Mouse (Mus musculus) kidney, adult 9 months (tissue): ENCODE results near the gene Phlpp1.

ENCODE experiments used
- DNase-seq: peaks from one replicate; pipeline ENCODE4 v3.0.0; 2022

The Phlpp1 gene

GRCm38 (mm10) chr1:106171241-106172220 is at the start of gene Phlpp1:
TSS of gene Phlpp1 (plus strand) at chr1:106171752.
- peak; percentile 100 for DNase-seq

- no peak for DNase-seq
Measured at GRCm38 (mm10) chr1:106126601-106127000, 45.0 kb upstream of the Phlpp1 start.

GRCm38 (mm10) chr1:106131697-106132349 is 39.7 kb upstream of the Phlpp1 start:
- no peak for DNase-seq

GRCm38 (mm10) chr1:106132350-106132700 is 39.2 kb upstream of the Phlpp1 start:
- no peak for DNase-seq

GRCm38 (mm10) chr1:106138691-106139090 is 32.9 kb upstream of the Phlpp1 start:
- DNase-seq, result no peak

- DNase-seq, result no peak
Measured at GRCm38 (mm10) chr1:106139137-106139536, 32.4 kb upstream of the Phlpp1 start.

- no peak for DNase-seq
Measured at GRCm38 (mm10) chr1:106142010-106142409, 29.5 kb upstream of the Phlpp1 start.

GRCm38 (mm10) chr1:106144534-106144933 is 27.0 kb upstream of the Phlpp1 start:
- DNase-seq, result no peak

- no peak for DNase-seq
Measured at GRCm38 (mm10) chr1:106145055-106145454, 26.5 kb upstream of the Phlpp1 start.

GRCm38 (mm10) chr1:106145565-106146190 is 25.9 kb upstream of the Phlpp1 start:
- DNase-seq, result no peak

GRCm38 (mm10) chr1:106148386-106149380 is 22.9 kb upstream of the Phlpp1 start:
- no peak for DNase-seq

GRCm38 (mm10) chr1:106151846-106152245 is 19.7 kb upstream of the Phlpp1 start:
- DNase-seq, result peak; percentile 66

- no peak for DNase-seq
Measured at GRCm38 (mm10) chr1:106152742-106153141, 18.8 kb upstream of the Phlpp1 start.

GRCm38 (mm10) chr1:106154590-106154989 is 17.0 kb upstream of the Phlpp1 start:
- no peak for DNase-seq

- no peak for DNase-seq
Measured at GRCm38 (mm10) chr1:106155087-106155567, 16.4 kb upstream of the Phlpp1 start.

- no peak for DNase-seq
Measured at GRCm38 (mm10) chr1:106155702-106156101, 15.8 kb upstream of the Phlpp1 start.

- no peak for DNase-seq
Measured at GRCm38 (mm10) chr1:106157961-106158515, 13.5 kb upstream of the Phlpp1 start.

GRCm38 (mm10) chr1:106159667-106160066 is 11.9 kb upstream of the Phlpp1 start:
- DNase-seq, result no peak

- DNase-seq, result no peak
Measured at GRCm38 (mm10) chr1:106160916-106161315, 10.6 kb upstream of the Phlpp1 start.

GRCm38 (mm10) chr1:106162581-106162980 is 9.0 kb upstream of the Phlpp1 start:
- DNase-seq, result no peak

GRCm38 (mm10) chr1:106163401-106163800 is 8.2 kb upstream of the Phlpp1 start:
- no peak for DNase-seq

GRCm38 (mm10) chr1:106164111-106164510 is 7.4 kb upstream of the Phlpp1 start:
- DNase-seq, result no peak
